Mouse (Mus musculus) heart, adult 2 months (tissue): Measurements from ENCODE around the gene Gm49325.

Experiments used
- CTCF ChIP-seq: fragments of 200-600 bp; IDR thresholded peaks from 2 replicates; pipeline ENCODE4 v1.8.1; 2022; ENCODE audit warnings: antibody characterized with exemption, mild to moderate bottlenecking, moderate library complexity
- EP300 ChIP-seq: fragments of 200-500 bp; IDR thresholded peaks from 2 replicates; pipeline ENCODE4 v1.6.1; 2011; ENCODE audit warnings: low read depth, low read length, control low read depth; ENCODE audit not compliant: insufficient read depth

DNA sequence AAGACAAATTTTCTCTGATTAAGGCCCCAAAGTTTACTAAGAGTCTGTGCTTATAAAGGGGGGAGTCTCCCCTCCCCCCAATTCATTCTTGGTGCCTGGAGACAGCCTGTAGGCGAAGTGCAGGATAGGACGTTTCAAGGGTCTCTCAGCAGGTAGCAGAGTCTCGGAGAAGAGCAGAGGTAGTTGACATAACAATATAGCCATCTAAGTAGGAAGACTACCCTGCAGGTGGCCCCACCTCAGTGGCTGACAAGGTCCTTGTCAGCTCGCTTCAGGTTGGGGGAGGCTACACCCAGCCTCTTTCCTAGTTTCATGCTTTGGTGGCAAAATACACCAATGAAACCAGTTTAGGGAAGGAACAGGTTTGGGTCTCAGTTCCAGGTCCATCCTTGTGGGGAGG is 3.0 kb upstream of the Gm49325 start:
- TF ChIP-seq CTCF: no peak
- TF ChIP-seq EP300: no peak
